Mouse (Mus musculus): ENCODE measurements around the gene Ccdc78.

The Ccdc78 gene

DNA sequence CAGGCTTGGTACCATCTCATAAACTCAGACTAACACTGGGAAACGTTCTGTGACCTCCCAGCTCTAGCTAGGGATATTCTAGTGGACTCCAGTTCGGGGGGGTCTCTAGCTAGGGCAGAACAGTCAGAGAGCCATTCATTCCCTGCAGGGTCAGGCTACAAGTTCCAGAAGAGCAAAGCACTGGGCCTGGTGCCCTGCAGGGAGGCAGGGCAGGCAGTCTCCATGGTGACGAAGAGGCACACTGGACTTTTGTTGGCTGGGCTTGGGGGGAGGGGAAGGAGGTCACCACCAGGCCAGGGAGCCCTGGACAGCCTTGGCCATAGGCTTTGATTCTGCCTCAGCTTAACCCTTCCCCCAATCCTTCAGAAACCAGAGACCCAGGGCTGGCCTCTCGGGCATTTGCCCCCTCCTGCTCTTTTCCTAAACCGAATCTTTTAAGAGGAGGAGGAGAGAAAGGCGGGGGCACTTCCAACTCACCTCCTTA lies 9.3 kb downstream of the Ccdc78 start, which contains the start of gene AC134908.4:
Gene AC134908.4, minus strand, starts transcription at position 51 of the 484 bp plus-strand sequence.
- TF ChIP-seq GATA4 (IDR thresholded peaks at IDR 0.05; ENCODE audit: insufficient replicate concordance, low read length) = no peak

GRCm38 (mm10) chr17:25796211-25796771 lies 9.9 kb downstream of the Ccdc78 start:
- TF ChIP-seq GATA4 (IDR thresholded peaks at IDR 0.05; ENCODE audit: insufficient replicate concordance, low read length) = no peak

GRCm38 (mm10) chr17:25796951-25797369 lies 10.6 kb downstream of the Ccdc78 start, which contains the start of gene Metrn:
Gene Metrn (minus strand): TSS chr17:25797136.
- no peak for TF ChIP-seq GATA4 (IDR thresholded peaks at IDR 0.05; ENCODE audit: insufficient replicate concordance, low read length)

- TF ChIP-seq GATA4 (IDR thresholded peaks at IDR 0.05; ENCODE audit: insufficient replicate concordance, low read length) = no peak
Observed at GRCm38 (mm10) chr17:25801029-25801428, 14.6 kb downstream of the Ccdc78 start.

GRCm38 (mm10) chr17:25802825-25803517 lies 16.6 kb downstream of the Ccdc78 start:
- TF ChIP-seq GATA4 (IDR thresholded peaks at IDR 0.05; ENCODE audit: insufficient replicate concordance, low read length) = no peak

DNA sequence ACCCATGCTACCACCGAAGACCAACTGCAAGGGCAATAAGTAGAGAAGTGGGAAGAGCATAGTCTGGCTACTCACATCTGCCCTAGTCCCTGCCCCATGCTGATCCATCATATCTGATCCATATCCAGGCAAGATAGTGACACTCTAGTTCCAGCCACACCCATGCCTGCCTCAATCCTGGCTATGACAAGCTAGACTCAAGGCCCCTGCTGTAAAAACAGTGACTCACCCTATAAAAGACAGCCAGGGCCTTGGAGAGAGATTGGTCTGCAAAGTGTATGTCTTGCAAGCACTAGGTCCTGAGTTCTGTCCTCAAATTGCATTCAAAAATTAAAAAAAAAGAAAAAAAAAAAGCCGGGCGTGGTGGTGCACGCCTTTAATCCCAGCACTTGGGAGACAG lies 20.1 kb downstream of the Ccdc78 start:
- TF ChIP-seq GATA4 (IDR thresholded peaks at IDR 0.05; ENCODE audit: insufficient replicate concordance, low read length) = no peak

DNA sequence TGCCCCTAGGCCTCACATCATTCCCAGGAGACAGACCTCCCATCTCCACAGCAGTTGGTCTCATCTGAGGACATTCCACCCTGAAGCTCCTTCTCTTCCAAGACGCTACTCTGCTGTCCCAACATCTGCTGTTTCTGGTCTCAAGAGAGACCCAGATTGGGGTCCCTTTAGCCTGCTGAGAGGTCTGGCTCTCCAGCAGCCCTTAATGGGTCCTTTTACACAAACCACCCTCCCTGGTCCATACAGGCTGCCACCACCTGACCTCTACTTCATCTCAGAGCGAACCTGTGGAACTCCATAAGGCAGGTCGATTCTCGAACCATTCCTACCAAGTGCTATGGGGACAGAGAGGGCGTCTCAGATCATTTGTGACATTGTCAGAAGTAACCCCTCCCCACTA lies 21.6 kb downstream of the Ccdc78 start:
- no peak for TF ChIP-seq GATA4 (IDR thresholded peaks at IDR 0.05; ENCODE audit: insufficient replicate concordance, low read length)

DNA sequence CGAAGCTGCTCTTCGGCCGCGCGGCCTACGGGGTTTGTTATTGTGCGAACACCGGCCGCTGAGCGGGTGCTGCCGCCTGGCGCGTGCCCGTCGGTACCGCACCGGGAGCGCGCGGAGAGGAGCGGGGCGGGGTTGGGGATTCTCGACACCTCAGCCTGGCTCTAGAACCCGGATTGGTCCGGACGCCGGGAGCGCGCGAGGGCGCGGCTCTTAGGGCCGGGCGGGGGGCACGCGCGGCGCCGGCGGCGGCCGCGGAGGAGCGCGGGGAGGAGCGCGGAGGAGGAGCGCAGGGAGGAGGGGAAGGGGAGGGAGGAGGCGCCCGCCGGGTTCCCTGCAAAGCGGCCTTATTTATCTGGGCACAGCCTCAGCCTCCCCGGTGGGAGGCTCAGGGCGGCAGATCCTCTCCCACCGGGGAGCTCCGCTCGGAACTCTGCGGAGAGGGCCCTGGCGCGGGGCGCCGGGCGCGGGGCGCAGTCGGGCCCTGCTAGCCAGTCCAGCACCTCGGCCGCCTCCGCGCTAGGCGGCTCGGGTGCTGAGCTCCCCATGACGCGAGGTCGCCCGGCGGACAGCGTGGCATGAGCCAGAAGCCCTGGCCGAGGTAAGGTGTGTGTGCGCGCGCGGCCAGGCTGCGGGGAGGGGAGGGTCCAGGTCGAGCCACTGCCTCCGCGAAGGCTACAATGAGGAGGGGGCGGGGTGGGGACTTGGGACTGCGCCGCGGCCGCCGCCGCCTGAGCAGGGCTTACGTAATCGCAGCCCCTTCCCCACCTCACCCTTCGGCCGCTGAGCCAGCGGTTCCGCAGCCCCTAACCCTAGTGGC lies 22.6 kb downstream of the Ccdc78 start, which contains the start of gene Fbxl16:
Gene Fbxl16, plus strand, starts transcription at position 297 of the 817 bp plus-strand sequence.
- TF ChIP-seq GATA4 (IDR thresholded peaks at IDR 0.05; ENCODE audit: insufficient replicate concordance, low read length) = no peak

- no peak for TF ChIP-seq GATA4 (IDR thresholded peaks at IDR 0.05; ENCODE audit: insufficient replicate concordance, low read length)
Observed at GRCm38 (mm10) chr17:25809606-25810340, 23.4 kb downstream of the Ccdc78 start.

- TF ChIP-seq GATA4 (IDR thresholded peaks at IDR 0.05; ENCODE audit: insufficient replicate concordance, low read length) = no peak
Observed at GRCm38 (mm10) chr17:25810890-25811289, 24.5 kb downstream of the Ccdc78 start.

GRCm38 (mm10) chr17:25813471-25813870 lies 27.1 kb downstream of the Ccdc78 start:
- TF ChIP-seq GATA4 (IDR thresholded peaks at IDR 0.05; ENCODE audit: insufficient replicate concordance, low read length) = no peak

GRCm38 (mm10) chr17:25817662-25818061 lies 31.3 kb downstream of the Ccdc78 start:
- TF ChIP-seq GATA4 (IDR thresholded peaks at IDR 0.05; ENCODE audit: insufficient replicate concordance, low read length) = no peak

DNA sequence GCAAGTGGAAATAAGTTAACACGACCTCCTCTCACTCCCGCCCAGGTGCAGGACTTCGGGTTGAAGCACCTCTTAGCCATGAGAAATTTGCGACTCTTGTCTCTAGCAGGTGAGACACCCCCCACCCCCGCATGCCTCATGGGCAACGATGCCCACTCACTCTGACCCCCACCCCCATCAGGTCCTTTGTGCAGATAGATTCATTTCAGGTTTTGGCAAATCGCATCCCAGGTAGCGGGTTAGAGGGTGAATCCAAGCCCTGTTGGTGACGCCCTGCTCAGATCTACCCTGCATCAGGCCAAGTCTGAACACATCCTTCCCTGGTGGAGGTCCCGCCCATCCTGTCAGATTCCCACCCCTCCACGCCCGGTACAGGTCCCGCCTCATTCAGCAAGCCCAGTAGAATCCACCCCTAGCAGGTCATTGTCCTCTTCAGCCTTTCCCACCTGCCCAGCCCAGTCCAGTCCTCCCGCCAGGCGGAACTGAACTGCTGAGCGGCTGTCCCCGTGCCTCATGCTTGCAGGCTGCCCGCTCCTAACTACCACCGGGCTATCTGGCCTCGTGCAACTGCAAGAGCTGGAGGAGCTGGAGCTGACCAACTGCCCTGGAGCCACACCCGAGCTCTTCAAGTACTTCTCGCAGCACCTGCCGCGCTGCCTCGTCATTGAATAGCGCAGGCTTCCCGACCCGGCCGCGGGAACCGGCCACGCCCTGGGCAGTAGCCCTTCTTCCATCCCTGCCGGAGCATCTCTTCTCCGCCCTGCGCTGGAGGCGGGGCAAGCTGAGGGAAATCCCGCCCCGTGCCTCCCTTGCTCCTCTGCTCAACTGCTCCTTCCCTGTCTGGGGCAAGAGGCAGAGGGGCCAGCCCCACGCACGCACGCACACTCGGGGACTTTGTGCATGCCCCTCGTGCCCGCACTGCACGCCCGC lies 32.7 kb downstream of the Ccdc78 start:
- no peak for TF ChIP-seq GATA4 (IDR thresholded peaks at IDR 0.05; ENCODE audit: insufficient replicate concordance, low read length)

DNA sequence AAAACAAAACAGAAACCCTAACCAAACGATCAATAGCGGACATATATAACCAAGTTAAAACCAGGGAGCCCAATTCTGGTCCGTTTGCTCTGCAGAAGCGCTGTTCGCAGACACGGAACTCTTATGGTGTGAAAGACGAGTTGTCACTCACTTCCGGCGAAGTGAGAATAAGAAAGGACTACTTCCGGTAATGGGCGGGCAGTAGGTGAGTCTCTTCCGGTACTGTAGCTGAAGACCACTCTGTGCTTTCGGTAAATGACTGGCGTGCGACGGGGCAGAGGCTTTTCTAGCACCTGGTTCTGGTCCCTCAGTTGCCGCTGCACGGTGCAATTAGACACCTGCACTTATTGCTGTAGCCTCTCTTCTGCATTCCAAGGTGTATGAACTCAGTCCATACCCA lies 37.1 kb downstream of the Ccdc78 start, which contains the start of gene Wdr24:
Gene Wdr24, plus strand, starts transcription at position 176 of the 400 bp plus-strand sequence.
- TF ChIP-seq GATA4 (IDR thresholded peaks at IDR 0.05; ENCODE audit: insufficient replicate concordance, low read length) = no peak

All from liver, adult (tissue).